Comparison of ENCODE assay signal across 10 mouse cellular contexts in the genomic region with DNA sequence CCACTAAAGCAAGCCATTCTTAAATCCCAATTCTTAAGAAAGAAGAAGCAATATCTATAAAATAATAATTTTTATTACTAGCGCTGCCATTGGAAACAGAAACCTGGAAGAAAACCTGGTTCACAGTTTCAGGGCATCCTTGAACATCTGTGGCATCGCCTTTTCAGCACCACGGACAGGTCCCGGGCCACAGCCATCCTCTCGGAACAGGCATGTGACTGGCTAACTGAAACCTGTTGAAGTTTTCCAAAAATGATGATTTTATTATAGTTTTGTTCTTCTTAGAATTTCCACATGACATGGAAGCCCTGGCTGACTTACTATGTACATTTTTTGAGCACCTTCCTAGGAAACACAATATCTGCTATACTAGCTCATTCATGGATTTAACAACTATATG. TPM values are rescaled to one million over a fixed set of nuclear protein-coding genes. Genes with fewer than 3 reads are reported as not detected.
DNase-seq lines count a peak whose midpoint lies in the region; ATAC-seq and TF ChIP-seq lines count a peak whose summit lies in the region.
"Had no signal": no experiment of that assay in that cellular context is flagged by ENCODE, and none has a peak within 500 bp of the region (broad histone marks: within the 10 kb centered on the region; RNA-seq: fewer than 3 reads in every experiment).

No protein-coding gene starts in this region.

- no peaks in the 10 kb centered on the region for H3K36me3 ChIP-seq in midbrain, embryonic 14.5 days (ENCODE audit: control insufficient read depth, insufficient read depth, low read length)
- H3K36me3 ChIP-seq in midbrain, embryonic 13.5 days, result no peaks in the 10 kb centered on the region
- H3K36me3 ChIP-seq in myocyte (ENCODE audit: control insufficient read depth, insufficient read depth), result no peaks in the 10 kb centered on the region
- H3K36me3 ChIP-seq: neural tube, embryonic 13.5 days had no signal

- H3K4me1 ChIP-seq in midbrain, embryonic 14.5 days (ENCODE audit: control insufficient read depth, insufficient read depth, low read length), result no peaks in the 10 kb centered on the region
- no peaks in the 10 kb centered on the region for H3K4me1 ChIP-seq in midbrain, embryonic 13.5 days (replicated peaks)
- no peaks in the 10 kb centered on the region for H3K4me1 ChIP-seq in lung, adult 2 months (ENCODE audit: control insufficient read depth, insufficient read depth, low read length)
- H3K4me1 ChIP-seq: limb, embryonic 12.5 days; neural tube, embryonic 13.5 days had no signal

- TF ChIP-seq POLR2A in myocyte (IDR thresholded peaks at IDR 0.05; ENCODE audit: insufficient read length, low read depth), result no peak
- TF ChIP-seq POLR2A in lung, adult 2 months (IDR thresholded peaks at IDR 0.05; ENCODE audit: borderline replicate concordance, extremely low read depth, low read depth, low read length), result no peak

- no peak for TF ChIP-seq CTCF in layer of hippocampus, adult 2 months (conservative IDR thresholded peaks at IDR 0.05)
- no peak for TF ChIP-seq CTCF in lung, adult 2 months (IDR thresholded peaks at IDR 0.05; ENCODE audit: insufficient read depth, low read length)

- H3ac ChIP-seq in myocyte (ENCODE audit: control insufficient read depth, insufficient read length), result no peak overlapping the region

- no peak overlapping the region for H3K4me2 ChIP-seq in midbrain, embryonic 14.5 days (ENCODE audit: low read length)
- H3K4me2 ChIP-seq in midbrain, embryonic 13.5 days (replicated peaks), result no peak overlapping the region
- no peak overlapping the region for H3K4me2 ChIP-seq in myocyte (ENCODE audit: low read depth)
- H3K4me2 ChIP-seq: limb, embryonic 12.5 days; neural tube, embryonic 13.5 days had no signal

- H3K27me3 ChIP-seq in midbrain, embryonic 14.5 days (ENCODE audit: control insufficient read depth, insufficient read depth, low read length), result no peaks in the 10 kb centered on the region
- H3K27me3 ChIP-seq in midbrain, embryonic 13.5 days, result no peaks in the 10 kb centered on the region
- H3K27me3 ChIP-seq in myocyte (ENCODE audit: control insufficient read depth, insufficient read depth, insufficient read length), result peaks cover 4% of the 10 kb centered on the region
- H3K27me3 ChIP-seq: limb, embryonic 12.5 days; neural tube, embryonic 13.5 days had no signal

- H3K4me3 ChIP-seq in midbrain, embryonic 14.5 days (replicated peaks; ENCODE audit: low read depth, low read length), result no peak overlapping the region
- H3K4me3 ChIP-seq in midbrain, embryonic 13.5 days (replicated peaks), result no peak overlapping the region
- no peak overlapping the region for H3K4me3 ChIP-seq in myocyte
- no peak overlapping the region for H3K4me3 ChIP-seq in layer of hippocampus, adult 2 months
- H3K4me3 ChIP-seq in lung, adult 2 months (replicated peaks; ENCODE audit: extremely low read depth, low read depth, low read length), result no peak overlapping the region
- H3K4me3 ChIP-seq: limb, embryonic 12.5 days; neural tube, embryonic 13.5 days had no signal

- no peak overlapping the region for H3K9ac ChIP-seq in midbrain, embryonic 14.5 days (replicated peaks; ENCODE audit: low read length)
- H3K9ac ChIP-seq in midbrain, embryonic 13.5 days (replicated peaks), result no peak overlapping the region
- H3K9ac ChIP-seq: limb, embryonic 12.5 days; neural tube, embryonic 13.5 days had no signal

- no peaks in the 10 kb centered on the region for H3K9me3 ChIP-seq in midbrain, embryonic 14.5 days (ENCODE audit: control insufficient read depth, low read length)
- H3K9me3 ChIP-seq in midbrain, embryonic 13.5 days, result no peaks in the 10 kb centered on the region
- H3K9me3 ChIP-seq: limb, embryonic 12.5 days; neural tube, embryonic 13.5 days had no signal

- 24% methylated on average over 5 of the region's 5 CpGs for WGBS in midbrain, embryonic 14.5 days
- WGBS in midbrain, embryonic 13.5 days, result 29% methylated on average over 5 of the region's 5 CpGs
- WGBS in lung, adult 2 months, result 22% methylated on average over 5 of the region's 5 CpGs

- H3K27ac ChIP-seq in midbrain, embryonic 14.5 days (replicated peaks; ENCODE audit: low read depth, low read length), result no peak overlapping the region
- H3K27ac ChIP-seq in midbrain, embryonic 13.5 days, result no peak overlapping the region
- no peak overlapping the region for H3K27ac ChIP-seq in layer of hippocampus, adult 2 months
- H3K27ac ChIP-seq: limb, embryonic 12.5 days; neural tube, embryonic 13.5 days had no signal

- peak; percentile 33 for DNase-seq in adrenal gland, adult 2 months
- DNase-seq in adrenal gland, postnatal 4 days (ENCODE audit: low spot score in 2 of 2), result no peak
- DNase-seq in midbrain, embryonic 14.5 days, result peak; percentile 39
- peak; percentile 44 for DNase-seq in embryo, embryonic 11.5 days (ENCODE audit: low read depth, low spot score)
- DNase-seq in layer of hippocampus, adult 2 months (ENCODE audit: low spot score in 2 of 2), result no peak
- no peak for DNase-seq in lung, adult 2 months

- no peak for ATAC-seq in midbrain, embryonic 14.5 days (ENCODE audit: low FRiP score, low TSS enrichment)
- ATAC-seq in midbrain, embryonic 13.5 days, result no peak

- no peaks in the 10 kb centered on the region for H3K79me2 ChIP-seq in myocyte (ENCODE audit: control insufficient read depth, insufficient read depth)

TF ChIP-seq in myocyte, 11 proteins besides CTCF, POLR2A, EP300 and RAD21:
- no peak for TF ChIP-seq MAX (IDR thresholded peaks at IDR 0.05; ENCODE audit: low read depth)
- TF ChIP-seq REST (IDR thresholded peaks at IDR 0.05; ENCODE audit: insufficient read depth, insufficient read length), result peak; percentile 95
- peak; percentile 53 for TF ChIP-seq USF1 (IDR thresholded peaks at IDR 0.05; ENCODE audit: low read depth)

RNA-seq across cellular contexts. Expression of a gene that starts 24.5 kb away (rescaled TPM):
- total RNA-seq in adrenal gland, adult 2 months (2021), result 10 to 100 TPM; 34.7 to 38.7 TPM
- 19.4 and 31.2 TPM in 2 replicates for polyA plus RNA-seq in adrenal gland, adult 2 months (2012; rRNA removed)
- total RNA-seq in adrenal gland, postnatal 4 days (2021), result 10 to 100 TPM; 42.7 to 43.5 TPM
- polyA plus RNA-seq in midbrain, embryonic 14.5 days (2014; fragmentation: Nextera tagmentation; extraction: Ambion mirVana), result 29.7 and 30.1 TPM in 2 replicates
- polyA plus RNA-seq in midbrain, embryonic 13.5 days (2015; fragmentation: Nextera tagmentation; extraction: Ambion mirVana), result 20.4 and 24.3 TPM in 2 replicates
- polyA plus RNA-seq in myocyte (2012; fragmentation: generic; extraction: Trizol), result 36.9 TPM
- total RNA-seq in layer of hippocampus, adult 2 months (2021), result 10 to 100 TPM; 19.4 to 23.1 TPM
- 16.4 and 23.7 TPM in 2 replicates for polyA plus RNA-seq in lung, adult 2 months (2012; rRNA removed)

RNA-seq across cellular contexts. Expression of a gene that starts 26.4 kb away (rescaled TPM):
- total RNA-seq in adrenal gland, adult 2 months (2021), result 1 to 10 TPM; 4.4 to 5.0 TPM
- polyA plus RNA-seq in adrenal gland, adult 2 months (2012; rRNA removed), result 1.2 and 1.5 TPM in 2 replicates
- 1 to 10 TPM; 6.2 to 8.3 TPM for total RNA-seq in adrenal gland, postnatal 4 days (2021)
- 6.5 and 10.7 TPM in 2 replicates for polyA plus RNA-seq in midbrain, embryonic 14.5 days (2014; fragmentation: Nextera tagmentation; extraction: Ambion mirVana)
- 6.5 and 8.2 TPM in 2 replicates for polyA plus RNA-seq in midbrain, embryonic 13.5 days (2015; fragmentation: Nextera tagmentation; extraction: Ambion mirVana)
- 0.06 TPM for polyA plus RNA-seq in myocyte (2012; fragmentation: generic; extraction: Trizol)
- total RNA-seq in layer of hippocampus, adult 2 months (2021), result 10 to 100 TPM; 27.6 to 31.8 TPM
- polyA plus RNA-seq in lung, adult 2 months (2012; rRNA removed), result 7.5 and 9.9 TPM in 2 replicates

Comparison
In these comparisons a context has a peak if more than half of its experiments do, and no peak if none do; other contexts are left out.
1. DNase-seq: peak in adrenal gland, adult 2 months (single experiment), midbrain, embryonic 14.5 days (single experiment) and embryo, embryonic 11.5 days (single experiment); none in adrenal gland, postnatal 4 days (0 of 2), layer of hippocampus, adult 2 months (0 of 2) and lung, adult 2 months (single experiment).